Mouse (Mus musculus) myocyte (in vitro differentiated cells): ENCODE measurements at regions not wholly inside any gene's neighbourhood (a gene's known extent, or its start where the extent isn't known, plus 50 kb on each side); places are given as distances from the start of the nearest gene placed in this dataset.
"Not testable (repeated sequence)": the region's sequence is repeated elsewhere in the genome, so short reads cannot be mapped to it uniquely, and the experiment has no call there.

Experiments
- H3K27me3 ChIP-seq: one replicate; pipeline ENCODE4 v1.6.1; 2011; ENCODE audit not compliant: control insufficient read depth, insufficient read depth, insufficient read length
- H3K36me3 ChIP-seq: one replicate; pipeline ENCODE4 v1.6.1; 2011; ENCODE audit not compliant: control insufficient read depth, insufficient read depth
- H3K4me2 ChIP-seq: one replicate; pipeline ENCODE4 v1.6.1; 2011; ENCODE audit warnings: low read depth, control low read depth
- H3K4me3 ChIP-seq: one replicate; pipeline ENCODE4 v1.5.1; 2011; ENCODE audit warnings: mild to moderate bottlenecking, control low read depth, moderate library complexity
- H3K79me2 ChIP-seq: one replicate; pipeline ENCODE4 v1.6.1; 2011; ENCODE audit not compliant: control insufficient read depth, insufficient read depth
- H3ac ChIP-seq: one replicate; pipeline ENCODE4 v1.6.1; 2011; ENCODE audit not compliant: control insufficient read depth, insufficient read length
- CEBPB ChIP-seq: IDR thresholded peaks from 2 replicates; pipeline ENCODE4 v1.6.1; 2011; ENCODE audit warnings: mild to moderate bottlenecking, moderate library complexity; ENCODE audit not compliant: poor library complexity, insufficient read depth, severe bottlenecking
- E2F4 ChIP-seq: IDR thresholded peaks from one replicate; pipeline ENCODE4 v1.6.1; 2011; ENCODE audit warnings: mild to moderate bottlenecking, control low read depth, moderate library complexity; ENCODE audit not compliant: insufficient read depth
- MAX ChIP-seq: IDR thresholded peaks from one replicate; pipeline ENCODE4 v1.6.1; 2011; ENCODE audit warnings: low read depth, mild to moderate bottlenecking, control low read depth
- MYOD1 ChIP-seq, 3 experiments: IDR thresholded peaks; one replicate each; pipeline ENCODE4 v1.6.1; 2011; ENCODE audit warnings: control low read depth in 2 of 3, low read depth in 2 of 3, mild to moderate bottlenecking in 2 of 3, moderate library complexity in 1 of 3; ENCODE audit not compliant: insufficient read length in 2 of 3, control insufficient read depth in 1 of 3
- MYOG ChIP-seq, 3 experiments: IDR thresholded peaks; one replicate each; pipeline ENCODE4 v1.6.1; 2011; ENCODE audit warnings: control low read depth in 2 of 3, low read depth in 2 of 3, mild to moderate bottlenecking in 2 of 3; ENCODE audit not compliant: insufficient read length in 2 of 3, control insufficient read depth in 1 of 3, insufficient read depth in 1 of 3
- POLR2A ChIP-seq: IDR thresholded peaks from one replicate; pipeline ENCODE4 v1.6.1; 2011; ENCODE audit warnings: low read depth, mild to moderate bottlenecking, control low read depth, moderate library complexity; ENCODE audit not compliant: insufficient read length
- POLR2AphosphoS2 ChIP-seq: IDR thresholded peaks from one replicate; pipeline ENCODE4 v1.6.1; 2011; ENCODE audit warnings: low read depth, control low read depth; ENCODE audit not compliant: insufficient read length
- REST ChIP-seq: IDR thresholded peaks from one replicate; pipeline ENCODE4 v1.6.1; 2011; ENCODE audit warnings: mild to moderate bottlenecking, control low read depth, moderate library complexity; ENCODE audit not compliant: insufficient read depth, insufficient read length
- SRF ChIP-seq: IDR thresholded peaks from one replicate; pipeline ENCODE4 v1.6.1; 2011; ENCODE audit warnings: low read depth; ENCODE audit not compliant: control insufficient read depth, insufficient read length
- TCF12 ChIP-seq: IDR thresholded peaks from one replicate; pipeline ENCODE4 v1.6.1; 2011; ENCODE audit warnings: mild to moderate bottlenecking, control low read depth; ENCODE audit not compliant: poor library complexity, insufficient read depth, severe bottlenecking
- TCF3 ChIP-seq: IDR thresholded peaks from one replicate; pipeline ENCODE4 v1.6.1; 2011; ENCODE audit warnings: low read depth, control low read depth; ENCODE audit not compliant: insufficient read length
- USF1 ChIP-seq: IDR thresholded peaks from one replicate; pipeline ENCODE4 v1.6.1; 2011; ENCODE audit warnings: low read depth, mild to moderate bottlenecking, control low read depth, moderate library complexity

- Histone ChIP-seq H3K27me3 (no peaks in the 10 kb centered on the region), H3K4me2 (no peak overlapping the region), H3K4me3 (no peak overlapping the region), H3K36me3 (no peaks in the 10 kb centered on the region), H3K79me2 (no peaks in the 10 kb centered on the region), H3ac (no peak overlapping the region)
- TF ChIP-seq TCF12 (no peak), SRF (no peak), POLR2A (no peak), USF1 (no peak), MYOG (IDR thresholded peaks at IDR 0.05; ENCODE audit: control insufficient read depth in 1 of 3, insufficient read depth in 1 of 3, insufficient read length in 2 of 3, low read depth in 2 of 3) (no peak), REST (no peak), MYOD1 (IDR thresholded peaks at IDR 0.05; ENCODE audit: control insufficient read depth in 1 of 3, insufficient read length in 2 of 3, low read depth in 2 of 3) (no peak), POLR2AphosphoS2 (no peak), MAX (no peak), TCF3 (no peak), CEBPB (no peak), E2F4 (no peak)
These were observed 257.4 kb upstream of the Pfkp start for GRCm38 (mm10) chr13:6906000-6906399.

DNA sequence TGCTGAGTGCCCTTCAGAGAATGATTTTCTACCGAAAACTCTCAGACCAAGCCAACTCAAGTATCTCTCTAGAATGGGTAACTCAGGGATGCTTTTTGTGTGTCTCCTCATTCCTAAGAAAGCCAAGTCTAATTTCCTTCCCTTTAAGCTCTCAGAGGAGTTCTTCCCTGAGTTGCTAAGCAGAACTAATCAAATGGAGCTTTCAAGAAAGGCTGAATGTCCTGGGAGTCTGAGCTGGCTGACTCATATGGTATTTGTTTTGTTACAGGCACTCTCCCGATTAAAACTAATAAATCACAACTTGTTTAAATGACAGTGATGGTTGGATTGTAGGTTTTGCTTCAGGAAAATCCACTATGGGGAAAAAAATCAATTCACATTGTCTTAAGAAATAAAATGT is 253.1 kb upstream of the Pfkp start:
- no peaks in the 10 kb centered on the region for H3K79me2 ChIP-seq
- no peak overlapping the region for H3K4me3 ChIP-seq
- H3K36me3 ChIP-seq, result no peaks in the 10 kb centered on the region
- no peak overlapping the region for H3ac ChIP-seq
- no peak overlapping the region for H3K4me2 ChIP-seq
- no peak for TF ChIP-seq USF1
- no peak for TF ChIP-seq MYOD1 (IDR thresholded peaks at IDR 0.05; ENCODE audit: control insufficient read depth in 1 of 3, insufficient read length in 2 of 3, low read depth in 2 of 3)
- no peak for TF ChIP-seq MAX
- no peak for TF ChIP-seq REST
- TF ChIP-seq TCF3, result no peak
- no peak for TF ChIP-seq POLR2A
- TF ChIP-seq SRF, result no peak
- no peak for TF ChIP-seq POLR2AphosphoS2
- no peak for TF ChIP-seq MYOG (IDR thresholded peaks at IDR 0.05; ENCODE audit: control insufficient read depth in 1 of 3, insufficient read depth in 1 of 3, insufficient read length in 2 of 3, low read depth in 2 of 3)
- H3K27me3 ChIP-seq, result no peaks in the 10 kb centered on the region

- H3K4me2 ChIP-seq, result no peak overlapping the region
- no peak for TF ChIP-seq MYOG (IDR thresholded peaks at IDR 0.05; ENCODE audit: control insufficient read depth in 1 of 3, insufficient read depth in 1 of 3, insufficient read length in 2 of 3, low read depth in 2 of 3)
- no peak for TF ChIP-seq E2F4
- no peaks in the 10 kb centered on the region for H3K79me2 ChIP-seq
- H3K4me3 ChIP-seq, result no peak overlapping the region
- no peak overlapping the region for H3ac ChIP-seq
- no peaks in the 10 kb centered on the region for H3K36me3 ChIP-seq
- no peaks in the 10 kb centered on the region for H3K27me3 ChIP-seq
These were observed 249.1 kb upstream of the Pfkp start for GRCm38 (mm10) chr13:6897666-6898065.

DNA sequence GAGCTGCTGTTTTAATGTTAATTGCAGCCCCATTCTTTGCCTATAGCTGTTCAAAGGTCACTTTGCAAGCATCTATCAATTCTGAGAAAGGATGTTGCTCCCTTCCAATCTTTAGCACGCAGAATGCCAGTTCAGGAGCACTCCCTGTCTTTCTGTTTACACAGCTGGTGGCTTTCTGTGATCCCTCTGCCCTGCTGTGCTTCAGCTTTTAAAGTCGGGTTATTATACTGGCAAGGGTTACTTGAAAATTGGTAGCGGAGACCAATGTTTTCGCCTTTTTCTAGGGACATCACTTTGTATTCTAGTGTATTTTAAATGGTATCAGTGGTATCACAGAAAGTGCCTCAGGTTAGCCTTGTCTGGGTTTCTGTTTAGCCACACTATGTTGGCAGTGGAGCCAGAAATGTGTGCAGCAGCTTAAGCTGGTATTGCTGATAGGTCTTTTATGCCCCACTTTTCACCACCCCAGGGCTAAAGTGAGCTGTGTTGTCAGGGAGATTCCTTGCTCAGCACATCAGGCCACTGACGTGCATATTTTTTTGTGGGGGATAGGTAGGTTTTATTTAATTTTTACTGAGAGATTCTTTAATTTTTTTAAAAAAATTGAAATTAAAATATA is 243.0 kb upstream of the Pfkp start:
- TF ChIP-seq USF1 (no peak), REST (no peak), POLR2AphosphoS2 (no peak), MYOG (IDR thresholded peaks at IDR 0.05; ENCODE audit: control insufficient read depth in 1 of 3, insufficient read depth in 1 of 3, insufficient read length in 2 of 3, low read depth in 2 of 3) (no peak), TCF3 (no peak), POLR2A (no peak), CEBPB (no peak), SRF (no peak), MAX (no peak), MYOD1 (IDR thresholded peaks at IDR 0.05; ENCODE audit: control insufficient read depth in 1 of 3, insufficient read length in 2 of 3, low read depth in 2 of 3) (no peak), TCF12 (no peak), E2F4 (no peak)
- Histone ChIP-seq H3K27me3 (no peaks in the 10 kb centered on the region), H3K4me2 (no peak overlapping the region)

DNA sequence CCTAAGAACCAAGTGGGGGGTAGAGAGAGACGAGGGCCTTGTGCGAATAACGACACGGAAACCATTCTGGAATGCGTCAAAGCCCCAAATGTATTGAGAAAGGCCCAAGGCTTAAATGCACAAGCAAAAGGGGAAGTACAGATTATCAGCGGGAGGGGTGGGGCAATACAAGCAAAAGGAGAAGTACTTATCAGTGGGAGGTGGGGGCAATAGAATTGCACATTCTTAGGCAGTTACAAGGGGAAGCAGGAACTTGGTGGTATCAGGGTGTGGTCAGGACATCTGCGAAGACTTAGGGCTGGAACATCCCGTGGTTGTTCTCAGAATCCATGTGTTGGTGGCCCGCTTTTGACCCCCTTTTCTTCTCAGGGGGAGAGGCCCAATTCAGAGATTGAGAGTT is 240.9 kb upstream of the Pfkp start:
- H3K27me3 ChIP-seq, H3K36me3 ChIP-seq, H3K79me2 ChIP-seq, H3K4me2 ChIP-seq, H3ac ChIP-seq, H3K4me3 ChIP-seq: not testable (repeated sequence)

More for the DNA sequence above, 243.0 kb upstream of the Pfkp start:
- Histone ChIP-seq H3K79me2 (no peaks in the 10 kb centered on the region), H3K4me3 (no peak overlapping the region), H3ac (no peak overlapping the region), H3K36me3 (no peaks in the 10 kb centered on the region)
